Mouse (Mus musculus) thymus, postnatal 14 days (tissue): ENCODE measurements around the gene S100a6.

ENCODE experiments used
- DNase-seq: peaks from one replicate; pipeline ENCODE4 v3.0.0; 2021

S100a6 gene

GRCm38 (mm10) chr3:90612728-90613291 is at the start of gene S100a6:
Gene S100a6 (plus strand): TSS chr3:90612882.
- peak; percentile 88 for DNase-seq

GRCm38 (mm10) chr3:90574691-90575090 is 38.0 kb upstream of the S100a6 start:
- DNase-seq = no peak

- DNase-seq = no peak
Measured at GRCm38 (mm10) chr3:90575320-90575719, 37.4 kb upstream of the S100a6 start.

- DNase-seq = no peak
Measured at GRCm38 (mm10) chr3:90576351-90577001, 36.2 kb upstream of the S100a6 start.

GRCm38 (mm10) chr3:90579433-90579832 is 33.2 kb upstream of the S100a6 start:
- no peak for DNase-seq

- no peak for DNase-seq
Measured at GRCm38 (mm10) chr3:90581141-90581540, 31.5 kb upstream of the S100a6 start.

- DNase-seq = peak; percentile 31
Measured at GRCm38 (mm10) chr3:90582156-90582555, 30.5 kb upstream of the S100a6 start.

- DNase-seq = no peak
Measured at GRCm38 (mm10) chr3:90582556-90582955, 30.1 kb upstream of the S100a6 start.

- DNase-seq = no peak
Measured at GRCm38 (mm10) chr3:90583893-90584292, 28.8 kb upstream of the S100a6 start.

- peak; percentile 66 for DNase-seq
Measured at GRCm38 (mm10) chr3:90585595-90585994, 27.1 kb upstream of the S100a6 start.

GRCm38 (mm10) chr3:90586016-90586643 is 26.6 kb upstream of the S100a6 start:
- DNase-seq = peak; percentile 56

GRCm38 (mm10) chr3:90586906-90587305 is 25.8 kb upstream of the S100a6 start:
- DNase-seq = peak; percentile 90

- DNase-seq = peak; percentile 21
Measured at GRCm38 (mm10) chr3:90587361-90588101, 25.2 kb upstream of the S100a6 start.

- DNase-seq = peak; percentile 66
Measured at GRCm38 (mm10) chr3:90589390-90589789, 23.3 kb upstream of the S100a6 start.

GRCm38 (mm10) chr3:90589947-90590346 is 22.7 kb upstream of the S100a6 start, which contains the start of gene S100a2:
Gene S100a2 (plus strand): TSS chr3:90590247.
- no peak for DNase-seq

- no peak for DNase-seq
Measured at GRCm38 (mm10) chr3:90594466-90594865, 18.2 kb upstream of the S100a6 start.

- DNase-seq = no peak
Measured at GRCm38 (mm10) chr3:90595556-90595955, 17.1 kb upstream of the S100a6 start.

GRCm38 (mm10) chr3:90596810-90597209 is 15.9 kb upstream of the S100a6 start:
- no peak for DNase-seq

- DNase-seq = no peak
Measured at GRCm38 (mm10) chr3:90597736-90598135, 14.9 kb upstream of the S100a6 start.

- no peak for DNase-seq
Measured at GRCm38 (mm10) chr3:90598212-90598611, 14.5 kb upstream of the S100a6 start.

GRCm38 (mm10) chr3:90599401-90599800 is 13.3 kb upstream of the S100a6 start:
- no peak for DNase-seq

GRCm38 (mm10) chr3:90600036-90600435 is 12.6 kb upstream of the S100a6 start:
- DNase-seq = no peak

GRCm38 (mm10) chr3:90600458-90601195 is 12.1 kb upstream of the S100a6 start:
- DNase-seq = no peak
